Mouse (Mus musculus): ENCODE measurements around the gene Gm47289.

DNA sequence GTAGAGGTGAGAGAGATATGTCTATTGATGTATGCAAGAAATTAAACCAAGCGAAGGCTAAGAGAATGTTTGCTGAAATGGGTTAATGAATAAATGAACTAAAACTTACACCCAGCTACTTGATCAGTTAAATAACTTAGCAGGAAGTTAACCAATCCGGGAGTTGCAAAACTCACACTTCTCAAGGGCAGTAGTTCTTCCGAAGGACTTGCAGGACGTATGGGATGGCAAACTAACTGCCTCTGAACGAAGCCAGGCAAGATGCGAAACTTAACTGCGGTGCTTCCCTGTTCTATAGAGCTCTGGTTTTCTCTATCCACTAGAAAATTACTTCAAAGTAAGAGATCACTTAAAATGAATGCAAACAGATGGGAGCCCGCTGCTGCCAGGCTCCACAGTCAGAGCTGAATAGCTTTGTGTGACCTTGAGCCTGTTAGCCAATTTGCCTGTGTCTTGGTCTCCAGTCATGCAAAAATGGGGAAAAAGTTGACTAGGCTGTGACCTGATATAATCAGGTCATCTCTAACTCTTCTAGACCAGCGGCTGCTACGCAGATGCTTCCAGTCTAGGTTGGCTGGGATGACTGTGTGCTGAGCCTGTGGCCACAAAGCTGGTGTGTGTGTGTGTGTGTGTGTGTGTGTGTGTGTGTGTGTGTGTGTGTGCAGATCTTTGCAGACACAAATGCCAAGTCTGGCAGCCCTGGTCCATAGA is 40.3 kb downstream of the Gm47289 start:
- TF ChIP-seq CTCF (IDR thresholded peaks at IDR 0.05; ENCODE audit: low read depth) (no peak), EP300 (IDR thresholded peaks at IDR 0.05; ENCODE audit: low read depth) (no peak)
